Mouse (Mus musculus): Measurements from ENCODE around the gene Wipf3. TPM values are rescaled to one million over a fixed set of nuclear protein-coding genes. Genes with fewer than 3 reads are reported as not detected.

The Wipf3 gene
- 0.32 and 0.52 TPM in 2 replicates for polyA plus RNA-seq (2015; fragmentation: Nextera tagmentation; extraction: Ambion mirVana)

GRCm38 (mm10) chr6:54429447-54430194, at the start of gene Wipf3:
Gene Wipf3 (plus strand): TSS chr6:54429603.
- Histone ChIP-seq H3K9me3 (ENCODE audit: control insufficient read depth, low read length) (no peaks in the 10 kb centered on the region), H3K36me3 (ENCODE audit: control insufficient read depth, insufficient read depth, low read length) (no peaks in the 10 kb centered on the region), H3K27me3 (ENCODE audit: control insufficient read depth, insufficient read depth, low read length) (no peaks in the 10 kb centered on the region; the same call in 1 of the 2 replicates), H3K9ac (ENCODE audit: low read length) (peak within 1 kb of the TSS; percentile 51), H3K4me1 (replicated peaks; ENCODE audit: control insufficient read depth, insufficient read depth) (no peaks in the 10 kb centered on the region), H3K4me3 (ENCODE audit: low read depth, low read length) (peak within 1 kb of the TSS; percentile 45), H3K27ac (replicated peaks) (no peak within 1 kb of the TSS), H3K4me2 (replicated peaks; ENCODE audit: low read depth) (peak within 1 kb of the TSS; percentile 86)
- WGBS: under 1% methylated on average over 60 of the region's 71 CpGs
- peak; percentile 6; the same call in 1 of the 2 replicates for TF ChIP-seq CTCF (IDR thresholded peaks at IDR 0.05; ENCODE audit: low read depth)
- TF ChIP-seq EP300 (optimal IDR thresholded peaks at IDR 0.05): no peak
- peak; percentile 94 for ATAC-seq (ENCODE audit: low FRiP score, low TSS enrichment)
- DNase-seq (ENCODE audit: low spot score): peak; percentile 87

GRCm38 (mm10) chr6:54382636-54383035, 46.8 kb upstream of the Wipf3 start:
- H3K4me2 ChIP-seq (replicated peaks; ENCODE audit: low read depth): no peak overlapping the region
- H3K4me3 ChIP-seq (ENCODE audit: low read depth, low read length): no peak overlapping the region
- DNase-seq (ENCODE audit: low spot score): no peak
- H3K36me3 ChIP-seq (ENCODE audit: control insufficient read depth, insufficient read depth, low read length): no peaks in the 10 kb centered on the region
- no peaks in the 10 kb centered on the region for H3K9me3 ChIP-seq (ENCODE audit: control insufficient read depth, low read length)
- H3K27me3 ChIP-seq (ENCODE audit: control insufficient read depth, insufficient read depth, low read length): no peaks in the 10 kb centered on the region
- no peak overlapping the region for H3K27ac ChIP-seq (replicated peaks)
- TF ChIP-seq CTCF (IDR thresholded peaks at IDR 0.05; ENCODE audit: low read depth): no peak
- TF ChIP-seq EP300 (optimal IDR thresholded peaks at IDR 0.05): no peak
- no peak overlapping the region for H3K9ac ChIP-seq (ENCODE audit: low read length)
- H3K4me1 ChIP-seq (replicated peaks; ENCODE audit: control insufficient read depth, insufficient read depth): no peaks in the 10 kb centered on the region
- ATAC-seq (ENCODE audit: low FRiP score, low TSS enrichment): no peak
- WGBS: 57% methylated on average over 8 of the region's 8 CpGs

- ATAC-seq (ENCODE audit: low FRiP score, low TSS enrichment): no peak
- Histone ChIP-seq H3K4me2 (replicated peaks; ENCODE audit: low read depth) (no peak overlapping the region), H3K4me3 (ENCODE audit: low read depth, low read length) (no peak overlapping the region), H3K9me3 (ENCODE audit: control insufficient read depth, low read length) (no peaks in the 10 kb centered on the region), H3K4me1 (replicated peaks; ENCODE audit: control insufficient read depth, insufficient read depth) (no peaks in the 10 kb centered on the region), H3K9ac (ENCODE audit: low read length) (no peak overlapping the region), H3K27me3 (ENCODE audit: control insufficient read depth, insufficient read depth, low read length) (no peaks in the 10 kb centered on the region), H3K36me3 (ENCODE audit: control insufficient read depth, insufficient read depth, low read length) (no peaks in the 10 kb centered on the region), H3K27ac (replicated peaks) (no peak overlapping the region)
- TF ChIP-seq EP300 (optimal IDR thresholded peaks at IDR 0.05) (no peak), CTCF (IDR thresholded peaks at IDR 0.05; ENCODE audit: low read depth) (no peak)
- WGBS: 54% methylated on average over 12 of the region's 12 CpGs
- DNase-seq (ENCODE audit: low spot score): no peak
These were observed 45.4 kb upstream of the Wipf3 start for GRCm38 (mm10) chr6:54383893-54384524.

- H3K27ac ChIP-seq (replicated peaks): no peak overlapping the region
- DNase-seq (ENCODE audit: low spot score) (no peak), ATAC-seq (ENCODE audit: low FRiP score, low TSS enrichment) (no peak)
These were observed 44.6 kb upstream of the Wipf3 start for GRCm38 (mm10) chr6:54384777-54385176.

GRCm38 (mm10) chr6:54386429-54386828, 43.0 kb upstream of the Wipf3 start:
- H3K4me3 ChIP-seq (ENCODE audit: low read depth, low read length): no peak overlapping the region
- no peak overlapping the region for H3K4me2 ChIP-seq (replicated peaks; ENCODE audit: low read depth)
- no peak overlapping the region for H3K27ac ChIP-seq (replicated peaks)
- 83% methylated on average over 4 of the region's 4 CpGs for WGBS
- H3K27me3 ChIP-seq (ENCODE audit: control insufficient read depth, insufficient read depth, low read length): no peaks in the 10 kb centered on the region
- H3K4me1 ChIP-seq (replicated peaks; ENCODE audit: control insufficient read depth, insufficient read depth): no peaks in the 10 kb centered on the region
- DNase-seq (ENCODE audit: low spot score) (no peak), ATAC-seq (ENCODE audit: low FRiP score, low TSS enrichment) (no peak)
- TF ChIP-seq EP300 (optimal IDR thresholded peaks at IDR 0.05) (no peak), CTCF (IDR thresholded peaks at IDR 0.05; ENCODE audit: low read depth) (no peak)
- H3K9ac ChIP-seq (ENCODE audit: low read length): no peak overlapping the region
- H3K36me3 ChIP-seq (ENCODE audit: control insufficient read depth, insufficient read depth, low read length): no peaks in the 10 kb centered on the region
- H3K9me3 ChIP-seq (ENCODE audit: control insufficient read depth, low read length): no peaks in the 10 kb centered on the region

More at GRCm38 (mm10) chr6:54384777-54385176, 44.6 kb upstream of the Wipf3 start:
- H3K9ac ChIP-seq (ENCODE audit: low read length): no peak overlapping the region
- no peak overlapping the region for H3K4me3 ChIP-seq (ENCODE audit: low read depth, low read length)
- H3K4me2 ChIP-seq (replicated peaks; ENCODE audit: low read depth): no peak overlapping the region
- no peaks in the 10 kb centered on the region for H3K4me1 ChIP-seq (replicated peaks; ENCODE audit: control insufficient read depth, insufficient read depth)
- no peaks in the 10 kb centered on the region for H3K36me3 ChIP-seq (ENCODE audit: control insufficient read depth, insufficient read depth, low read length)
- H3K9me3 ChIP-seq (ENCODE audit: control insufficient read depth, low read length): no peaks in the 10 kb centered on the region
- TF ChIP-seq CTCF (IDR thresholded peaks at IDR 0.05; ENCODE audit: low read depth): no peak
- TF ChIP-seq EP300 (optimal IDR thresholded peaks at IDR 0.05): no peak
- H3K27me3 ChIP-seq (ENCODE audit: control insufficient read depth, insufficient read depth, low read length): no peaks in the 10 kb centered on the region
- WGBS: 93% methylated on average over 1 of the region's 1 CpGs

GRCm38 (mm10) chr6:54387044-54387443, 42.4 kb upstream of the Wipf3 start:
- Histone ChIP-seq H3K4me3 (ENCODE audit: low read depth, low read length) (no peak overlapping the region), H3K36me3 (ENCODE audit: control insufficient read depth, insufficient read depth, low read length) (no peaks in the 10 kb centered on the region), H3K4me1 (replicated peaks; ENCODE audit: control insufficient read depth, insufficient read depth) (no peaks in the 10 kb centered on the region), H3K27me3 (ENCODE audit: control insufficient read depth, insufficient read depth, low read length) (no peaks in the 10 kb centered on the region), H3K9ac (ENCODE audit: low read length) (no peak overlapping the region), H3K4me2 (replicated peaks; ENCODE audit: low read depth) (no peak overlapping the region), H3K9me3 (ENCODE audit: control insufficient read depth, low read length) (no peaks in the 10 kb centered on the region), H3K27ac (replicated peaks) (no peak overlapping the region)
- 76% methylated on average over 3 of the region's 3 CpGs for WGBS
- TF ChIP-seq EP300 (optimal IDR thresholded peaks at IDR 0.05): no peak
- TF ChIP-seq CTCF (IDR thresholded peaks at IDR 0.05; ENCODE audit: low read depth): no peak
- DNase-seq (ENCODE audit: low spot score): no peak
- ATAC-seq (ENCODE audit: low FRiP score, low TSS enrichment): no peak
